Mouse (Mus musculus): ENCODE measurements around the gene Ltbp2.

The Ltbp2 gene

GRCm38 (mm10) chr12:84752131-84752977 lies 124.0 kb downstream of the Ltbp2 start:
- DNase-seq, result no peak

- DNase-seq, result peak; percentile 52
Measured at GRCm38 (mm10) chr12:84750661-84751060, 125.7 kb downstream of the Ltbp2 start.

GRCm38 (mm10) chr12:84748134-84748533 lies 128.2 kb downstream of the Ltbp2 start:
- no peak for DNase-seq

- DNase-seq, result no peak
Measured at GRCm38 (mm10) chr12:84745700-84746099, 130.6 kb downstream of the Ltbp2 start.

GRCm38 (mm10) chr12:84743496-84743895 lies 132.8 kb downstream of the Ltbp2 start:
- DNase-seq, result no peak

- DNase-seq, result no peak
Measured at GRCm38 (mm10) chr12:84733366-84733765, 143.0 kb downstream of the Ltbp2 start.

Data from kidney, adult 9 months (tissue).